Mouse (Mus musculus): ENCODE measurements around the gene Fmn2. TPM values are rescaled to one million over a fixed set of nuclear protein-coding genes. Genes with fewer than 3 reads are reported as not detected.
A peak's percentile ranks its signal among the peaks of the same experiment; 100 is the strongest.

Gene Fmn2
- polyA plus RNA-seq, 1 experiment: 24.3 TPM

DNA sequence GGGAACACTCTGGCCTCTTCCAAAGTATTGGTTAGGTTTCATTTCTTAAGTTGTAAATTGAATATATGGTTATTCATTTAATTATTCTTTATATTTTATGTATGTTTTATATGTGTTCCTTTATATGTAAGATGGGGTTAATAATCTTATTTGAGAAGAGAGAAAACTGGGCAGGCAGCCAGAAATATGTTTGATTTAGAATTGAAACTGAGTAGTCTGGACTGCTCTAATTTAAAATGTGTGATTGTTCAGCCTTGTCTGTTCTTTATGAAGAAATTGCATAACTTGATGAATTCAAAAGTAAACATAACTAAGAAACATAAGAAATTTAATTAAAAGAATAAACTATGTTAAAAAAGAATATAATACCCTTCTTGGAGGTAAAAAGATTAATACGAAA lies 202.3 kb downstream of the Fmn2 start:
- TF ChIP-seq POLR2A (IDR thresholded peaks at IDR 0.05; ENCODE audit: borderline replicate concordance, insufficient read depth, low read length): no peak
- no peak for TF ChIP-seq CTCF (IDR thresholded peaks at IDR 0.05; ENCODE audit: borderline replicate concordance, insufficient read depth, low read depth, low read length)
- 98% methylated on average over 1 of the region's 1 CpGs for WGBS
- Histone ChIP-seq H3K4me1 (ENCODE audit: control insufficient read depth, insufficient read depth, low read length) (peaks cover 6% of the 10 kb centered on the region; the same call in 1 of the 2 replicates), H3K27me3 (ENCODE audit: control insufficient read depth, insufficient read depth, low read length) (no peaks in the 10 kb centered on the region), H3K27ac (ENCODE audit: insufficient read depth, low read length) (no peak overlapping the region), H3K4me3 (replicated peaks; ENCODE audit: insufficient read depth, low read depth, low read length) (no peak overlapping the region)
- no peak for DNase-seq

DNA sequence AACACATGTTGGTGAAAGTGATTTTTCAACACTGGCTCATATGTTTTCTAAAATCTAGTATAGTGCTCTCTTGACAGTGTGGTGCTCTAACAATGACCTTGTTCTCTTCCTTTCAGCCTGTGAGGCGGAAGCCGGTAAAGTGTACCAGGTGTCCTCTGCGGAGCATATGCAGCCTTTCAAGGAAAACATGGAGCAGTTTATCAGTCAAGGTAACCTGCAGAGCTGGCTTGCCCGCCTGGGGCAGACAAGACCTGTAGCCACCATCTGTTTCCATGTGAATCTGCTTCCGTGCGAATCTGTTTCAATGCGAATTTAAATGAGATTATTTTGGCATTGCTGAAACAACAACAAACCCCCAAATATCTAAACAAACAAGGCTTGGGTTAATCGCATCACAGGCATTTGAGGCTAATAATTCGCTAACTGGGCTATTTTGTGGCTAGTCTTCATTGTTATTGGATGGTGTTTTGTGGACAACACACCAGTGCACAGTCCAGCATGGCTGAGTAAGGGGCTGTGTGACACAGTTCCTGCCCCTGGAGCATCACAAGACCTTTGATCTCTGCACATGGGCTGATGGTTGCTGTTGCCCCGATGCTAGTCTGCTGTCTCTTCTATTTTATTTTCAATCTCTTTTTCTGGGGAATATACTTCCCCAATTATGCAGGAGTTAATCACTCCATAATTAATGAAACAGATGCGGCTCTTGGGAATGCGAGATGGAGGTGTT lies 218.3 kb downstream of the Fmn2 start:
- Histone ChIP-seq H3K4me1 (ENCODE audit: control insufficient read depth, insufficient read depth, low read length) (peaks cover 5% of the 10 kb centered on the region; the same call in 1 of the 2 replicates), H3K27me3 (ENCODE audit: control insufficient read depth, insufficient read depth, low read length) (no peaks in the 10 kb centered on the region), H3K4me3 (replicated peaks; ENCODE audit: insufficient read depth, low read depth, low read length) (no peak overlapping the region), H3K27ac (ENCODE audit: insufficient read depth, low read length) (no peak overlapping the region)
- DNase-seq: peak; percentile 69 to 89
- TF ChIP-seq CTCF (IDR thresholded peaks at IDR 0.05; ENCODE audit: borderline replicate concordance, insufficient read depth, low read depth, low read length) (no peak), POLR2A (IDR thresholded peaks at IDR 0.05; ENCODE audit: borderline replicate concordance, insufficient read depth, low read length) (no peak)
- WGBS: 22% methylated on average over 12 of the region's 12 CpGs

DNA sequence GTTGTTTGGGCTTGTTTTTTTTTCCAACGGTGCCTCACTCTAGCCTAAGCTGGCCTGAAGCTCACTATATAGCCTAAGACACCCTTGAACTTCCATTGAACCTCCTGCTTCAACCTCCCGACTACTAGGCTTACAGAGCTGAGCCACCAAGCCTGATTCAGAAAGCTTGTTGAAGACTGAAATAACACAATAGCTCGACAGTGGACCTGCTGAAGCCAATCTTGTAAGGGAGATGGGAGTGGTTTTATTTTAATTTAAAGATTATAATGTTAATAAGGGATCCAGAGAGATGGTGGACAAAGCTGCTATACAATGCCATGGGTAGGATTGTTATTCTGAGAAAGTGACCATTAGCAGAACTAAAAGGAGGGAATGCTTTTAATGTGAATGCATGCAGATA lies 227.1 kb downstream of the Fmn2 start:
- no peaks in the 10 kb centered on the region for H3K4me1 ChIP-seq (ENCODE audit: control insufficient read depth, insufficient read depth, low read length)
- TF ChIP-seq CTCF (IDR thresholded peaks at IDR 0.05; ENCODE audit: borderline replicate concordance, insufficient read depth, low read depth, low read length): no peak
- no peak for TF ChIP-seq POLR2A (IDR thresholded peaks at IDR 0.05; ENCODE audit: borderline replicate concordance, insufficient read depth, low read length)
- no peak for DNase-seq
- H3K4me3 ChIP-seq (replicated peaks; ENCODE audit: insufficient read depth, low read depth, low read length): no peak overlapping the region
- WGBS: 90% methylated on average over 3 of the region's 3 CpGs
- no peak overlapping the region for H3K27ac ChIP-seq (ENCODE audit: insufficient read depth, low read length)
- no peaks in the 10 kb centered on the region for H3K27me3 ChIP-seq (ENCODE audit: control insufficient read depth, insufficient read depth, low read length)

DNA sequence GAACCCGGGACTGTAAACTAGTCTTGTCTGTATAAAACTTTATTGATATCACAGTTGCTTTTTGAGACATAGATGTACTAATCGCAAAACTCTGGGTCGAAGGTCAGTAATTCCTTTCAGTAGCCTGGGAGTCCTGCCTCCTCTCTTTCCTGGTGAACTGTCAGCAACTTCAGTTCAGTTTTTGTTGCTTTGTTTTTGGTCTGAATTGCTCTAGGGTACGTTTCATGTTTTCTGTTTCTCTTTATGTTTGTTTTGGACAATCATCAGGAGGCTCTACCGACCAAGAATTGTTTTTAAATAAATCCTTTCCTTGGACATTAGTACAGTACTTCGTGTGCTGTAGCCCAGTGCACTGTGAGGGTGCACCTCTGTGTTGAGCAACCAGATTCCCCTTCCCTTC lies 231.1 kb downstream of the Fmn2 start:
- Histone ChIP-seq H3K4me3 (replicated peaks; ENCODE audit: insufficient read depth, low read depth, low read length) (no peak overlapping the region), H3K4me1 (ENCODE audit: control insufficient read depth, insufficient read depth, low read length) (no peaks in the 10 kb centered on the region), H3K27me3 (ENCODE audit: control insufficient read depth, insufficient read depth, low read length) (no peaks in the 10 kb centered on the region), H3K27ac (ENCODE audit: insufficient read depth, low read length) (no peak overlapping the region)
- DNase-seq: no peak
- TF ChIP-seq CTCF (IDR thresholded peaks at IDR 0.05; ENCODE audit: borderline replicate concordance, insufficient read depth, low read depth, low read length) (no peak), POLR2A (IDR thresholded peaks at IDR 0.05; ENCODE audit: borderline replicate concordance, insufficient read depth, low read length) (no peak)
- WGBS: 77% methylated on average over 6 of the region's 6 CpGs

DNA sequence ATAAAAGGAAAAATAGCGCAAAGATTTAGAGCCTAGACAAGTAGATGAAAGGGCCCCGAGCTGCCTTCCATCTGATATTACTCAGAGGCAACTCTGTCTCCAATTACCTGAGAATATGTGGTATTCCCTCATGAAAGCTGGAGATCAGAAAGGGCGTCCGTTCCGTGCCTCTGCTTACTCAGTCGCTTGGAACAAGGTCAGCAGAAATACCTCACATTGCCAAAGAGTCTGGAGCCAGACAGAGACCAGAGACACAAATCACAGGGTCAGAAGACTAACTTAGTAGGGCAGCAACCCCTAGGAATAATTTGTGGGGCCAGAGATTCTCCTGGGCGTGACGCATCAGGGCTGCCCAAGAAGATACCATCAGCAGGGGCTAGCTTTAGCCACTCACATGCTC lies 237.3 kb downstream of the Fmn2 start:
- H3K4me3 ChIP-seq (replicated peaks; ENCODE audit: insufficient read depth, low read depth, low read length): no peak overlapping the region
- no peaks in the 10 kb centered on the region for H3K27me3 ChIP-seq (ENCODE audit: control insufficient read depth, insufficient read depth, low read length)
- no peak for DNase-seq
- H3K27ac ChIP-seq (ENCODE audit: insufficient read depth, low read length): no peak overlapping the region
- TF ChIP-seq POLR2A (IDR thresholded peaks at IDR 0.05; ENCODE audit: borderline replicate concordance, insufficient read depth, low read length) (no peak), CTCF (IDR thresholded peaks at IDR 0.05; ENCODE audit: borderline replicate concordance, insufficient read depth, low read depth, low read length) (no peak)
- WGBS: 84% methylated on average over 8 of the region's 8 CpGs
- no peaks in the 10 kb centered on the region for H3K4me1 ChIP-seq (ENCODE audit: control insufficient read depth, insufficient read depth, low read length)

DNA sequence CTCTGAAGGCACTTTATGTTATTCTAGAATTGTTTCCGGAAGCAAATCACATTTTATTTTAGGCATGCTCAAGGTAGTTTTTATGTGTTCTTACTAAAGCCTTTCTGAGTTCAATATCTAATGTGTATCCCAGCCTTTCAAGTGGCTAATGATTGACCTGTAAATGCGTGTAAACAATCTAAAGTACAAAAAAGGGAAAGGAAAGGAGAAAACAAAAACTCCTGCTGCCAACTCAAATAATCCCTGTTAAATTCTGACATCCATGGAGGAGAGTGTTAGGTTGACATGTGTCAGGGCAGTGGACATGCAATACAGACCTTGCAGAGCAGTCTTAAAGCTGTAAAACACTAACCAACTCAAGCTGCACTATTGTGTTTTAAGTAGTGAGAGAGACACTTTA lies 241.0 kb downstream of the Fmn2 start:
- Histone ChIP-seq H3K4me3 (replicated peaks; ENCODE audit: insufficient read depth, low read depth, low read length) (no peak overlapping the region), H3K4me1 (ENCODE audit: control insufficient read depth, insufficient read depth, low read length) (no peaks in the 10 kb centered on the region), H3K27me3 (ENCODE audit: control insufficient read depth, insufficient read depth, low read length) (no peaks in the 10 kb centered on the region), H3K27ac (ENCODE audit: insufficient read depth, low read length) (no peak overlapping the region)
- TF ChIP-seq CTCF (IDR thresholded peaks at IDR 0.05; ENCODE audit: borderline replicate concordance, insufficient read depth, low read depth, low read length) (no peak), POLR2A (IDR thresholded peaks at IDR 0.05; ENCODE audit: borderline replicate concordance, insufficient read depth, low read length) (no peak)
- WGBS: 82% methylated on average over 2 of the region's 2 CpGs
- no peak for DNase-seq

DNA sequence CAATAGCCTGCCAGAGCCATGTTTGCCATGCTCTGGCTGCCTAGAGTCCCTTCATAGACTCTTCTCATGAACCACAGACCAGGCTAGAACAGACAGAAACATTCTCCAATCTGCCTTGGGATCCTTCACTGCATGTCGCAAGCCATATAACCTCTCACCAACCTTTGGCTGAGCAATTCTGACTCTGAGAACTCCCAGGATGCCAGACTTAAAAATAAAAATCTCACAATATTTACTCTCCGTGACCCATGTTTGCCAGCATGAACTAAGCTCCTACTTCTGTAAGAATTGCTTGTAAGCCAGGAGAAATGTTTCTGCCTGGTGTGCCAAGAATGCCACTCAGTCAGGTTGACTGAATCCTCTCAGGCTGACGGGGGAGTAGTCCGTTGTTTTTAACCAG lies 246.9 kb downstream of the Fmn2 start:
- Histone ChIP-seq H3K27me3 (ENCODE audit: control insufficient read depth, insufficient read depth, low read length) (no peaks in the 10 kb centered on the region), H3K4me1 (ENCODE audit: control insufficient read depth, insufficient read depth, low read length) (no peaks in the 10 kb centered on the region), H3K27ac (ENCODE audit: insufficient read depth, low read length) (no peak overlapping the region), H3K4me3 (replicated peaks; ENCODE audit: insufficient read depth, low read depth, low read length) (no peak overlapping the region)
- no peak for TF ChIP-seq POLR2A (IDR thresholded peaks at IDR 0.05; ENCODE audit: borderline replicate concordance, insufficient read depth, low read length)
- no peak for TF ChIP-seq CTCF (IDR thresholded peaks at IDR 0.05; ENCODE audit: borderline replicate concordance, insufficient read depth, low read depth, low read length)
- DNase-seq: no peak
- 75% methylated on average over 4 of the region's 4 CpGs for WGBS

DNA sequence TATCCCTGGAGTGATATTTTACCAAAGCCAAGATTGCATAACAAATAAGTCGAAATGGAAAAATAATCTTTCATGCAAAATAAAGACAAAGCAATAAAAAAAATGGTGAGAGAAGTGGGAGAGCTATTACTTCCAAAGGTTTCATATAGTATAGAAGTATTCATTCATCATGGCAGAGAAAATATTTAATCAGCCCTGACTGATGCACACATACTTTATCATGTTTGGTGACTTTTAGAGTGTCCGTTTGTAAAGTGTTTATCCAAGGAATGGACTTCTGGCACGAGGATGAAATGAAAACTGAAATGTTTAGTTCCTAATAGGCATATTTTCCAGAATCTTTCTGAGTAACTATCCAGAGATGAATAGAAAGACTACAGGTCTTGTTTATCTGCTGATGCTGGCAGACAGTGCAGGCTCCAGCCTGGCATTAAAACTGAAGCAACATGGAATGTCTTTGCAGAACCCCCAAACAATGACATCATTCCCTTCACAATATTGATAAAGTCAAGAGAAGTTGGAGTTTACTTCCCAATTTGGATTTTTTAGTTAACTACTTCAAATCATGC lies 249.4 kb downstream of the Fmn2 start:
- Histone ChIP-seq H3K27ac (ENCODE audit: insufficient read depth, low read length) (no peak overlapping the region), H3K4me1 (ENCODE audit: control insufficient read depth, insufficient read depth, low read length) (no peaks in the 10 kb centered on the region), H3K27me3 (ENCODE audit: control insufficient read depth, insufficient read depth, low read length) (no peaks in the 10 kb centered on the region), H3K4me3 (replicated peaks; ENCODE audit: insufficient read depth, low read depth, low read length) (no peak overlapping the region)
- DNase-seq: no peak
- no peak for TF ChIP-seq POLR2A (IDR thresholded peaks at IDR 0.05; ENCODE audit: borderline replicate concordance, insufficient read depth, low read length)
- no peak for TF ChIP-seq CTCF (IDR thresholded peaks at IDR 0.05; ENCODE audit: borderline replicate concordance, insufficient read depth, low read depth, low read length)
- 86% methylated on average over 3 of the region's 3 CpGs for WGBS
